Mouse (Mus musculus) embryonic facial prominence, embryonic 11.5 days (tissue): Measurements from ENCODE around the gene Gas1. TPM values are rescaled to one million over a fixed set of nuclear protein-coding genes. Genes with fewer than 3 reads are reported as not detected.

Source experiments
- ATAC-seq: fragments of 200-750 bp; cut with Nextera tagmentation; replicated peaks from 2 replicates; pipeline ENCODE4 v1.8.0; 2017; ENCODE audit warnings: low read depth; ENCODE audit not compliant: insufficient number of reproducible peaks, low FRiP score, low TSS enrichment
- DNase-seq: peaks from one replicate; pipeline ENCODE4 v3.0.0-alpha.2; 2015; ENCODE audit warnings: low spot score
- H3K27ac ChIP-seq: fragments of 300-500 bp; sonication (generic); replicated peaks from 2 replicates; pipeline ENCODE4 v1.5.1; 2014; ENCODE audit warnings: mild to moderate bottlenecking, low read depth, low read length, control low read depth
- H3K27me3 ChIP-seq: fragments of 300-500 bp; sonication (generic); 2 replicates; pipeline ENCODE4 v1.6.1; 2014; ENCODE audit warnings: mild to moderate bottlenecking, low read length, moderate library complexity, mixed read lengths; ENCODE audit not compliant: control insufficient read depth, insufficient read depth
- H3K36me3 ChIP-seq: fragments of 300-500 bp; sonication (generic); replicated peaks from 2 replicates; pipeline ENCODE4 v1.6.1; 2014; ENCODE audit warnings: low read depth, mild to moderate bottlenecking, low read length, moderate library complexity, mixed read lengths; ENCODE audit not compliant: control insufficient read depth, insufficient read depth
- H3K4me1 ChIP-seq: fragments of 300-500 bp; sonication (generic); 2 replicates; pipeline ENCODE4 v1.6.1; 2014; ENCODE audit warnings: low read length, mixed read lengths; ENCODE audit not compliant: control insufficient read depth, insufficient read depth
- H3K4me2 ChIP-seq: fragments of 300-500 bp; sonication (generic); 2 replicates; pipeline ENCODE4 v1.6.1; 2014; ENCODE audit warnings: low read depth, mild to moderate bottlenecking, control low read depth, low read length, moderate library complexity
- H3K4me3 ChIP-seq: fragments of 300-500 bp; sonication (generic); 2 replicates; pipeline ENCODE4 v1.5.1; 2014; ENCODE audit warnings: low read depth, low read length, control low read depth
- H3K9ac ChIP-seq: fragments of 300-500 bp; sonication (generic); replicated peaks from 2 replicates; pipeline ENCODE4 v1.6.1; 2014; ENCODE audit warnings: mild to moderate bottlenecking, control low read depth, low read length
- H3K9me3 ChIP-seq: fragments of 300-500 bp; sonication (generic); replicated peaks from 2 replicates; pipeline ENCODE4 v1.6.1; 2016; ENCODE audit warnings: mild to moderate bottlenecking, low read length, inconsistent platforms, mixed read lengths; ENCODE audit not compliant: control insufficient read depth
- WGBS: fragments of 180-500 bp; shearing (Covaris S2); extraction: QIAGEN DNeasy Blood & Tissue Kit; methylation state at CpG from one replicate; pipeline ENCODE4 v1.1.7; 2014; 5-methylcytosine and 5-hydroxymethylcytosine counted together
- polyA plus RNA-seq: library from polyadenylated mRNA; unstranded; fragments of >200 nt; fragmentation: Nextera tagmentation; extraction: Ambion mirVana; gene quantifications from 2 replicates; pipeline ENCODE4 v1.2.1, GENCODE M21; 2014

The Gas1 gene
- polyA plus RNA-seq, 1 experiment from 2014 or later: 157 TPM

DNA sequence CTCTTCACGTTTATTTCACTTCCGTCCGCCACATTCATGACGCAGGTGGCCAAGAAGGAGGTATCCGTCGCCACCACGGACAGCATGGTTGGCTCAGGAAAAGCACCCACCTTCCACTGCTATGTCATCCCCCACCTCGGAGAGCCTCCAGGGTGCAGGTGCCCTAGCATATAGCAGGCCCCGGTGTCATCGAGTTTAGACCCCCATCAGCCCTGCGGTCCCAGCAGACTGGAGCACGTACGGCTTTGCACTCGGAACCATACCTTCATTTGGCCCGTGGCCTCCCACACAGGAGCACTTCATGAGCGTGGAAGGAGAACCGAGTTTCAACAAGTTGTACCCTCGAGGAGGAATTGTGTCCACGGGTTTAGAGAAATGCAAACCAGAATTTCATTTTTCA lies 50.8 kb downstream of the Gas1 start:
- Histone ChIP-seq H3K36me3 (no peaks in the 10 kb centered on the region), H3K27me3 (no peaks in the 10 kb centered on the region), H3K9ac (no peak overlapping the region), H3K4me1 (no peaks in the 10 kb centered on the region), H3K9me3 (no peaks in the 10 kb centered on the region), H3K4me3 (no peak overlapping the region), H3K27ac (no peak overlapping the region; the same call in 1 of the 2 replicates), H3K4me2 (no peak overlapping the region)
- DNase-seq: no peak
- no peak; the same call in 1 of the 2 replicates for ATAC-seq
- WGBS: 64% methylated on average over 19 of the region's 19 CpGs

DNA sequence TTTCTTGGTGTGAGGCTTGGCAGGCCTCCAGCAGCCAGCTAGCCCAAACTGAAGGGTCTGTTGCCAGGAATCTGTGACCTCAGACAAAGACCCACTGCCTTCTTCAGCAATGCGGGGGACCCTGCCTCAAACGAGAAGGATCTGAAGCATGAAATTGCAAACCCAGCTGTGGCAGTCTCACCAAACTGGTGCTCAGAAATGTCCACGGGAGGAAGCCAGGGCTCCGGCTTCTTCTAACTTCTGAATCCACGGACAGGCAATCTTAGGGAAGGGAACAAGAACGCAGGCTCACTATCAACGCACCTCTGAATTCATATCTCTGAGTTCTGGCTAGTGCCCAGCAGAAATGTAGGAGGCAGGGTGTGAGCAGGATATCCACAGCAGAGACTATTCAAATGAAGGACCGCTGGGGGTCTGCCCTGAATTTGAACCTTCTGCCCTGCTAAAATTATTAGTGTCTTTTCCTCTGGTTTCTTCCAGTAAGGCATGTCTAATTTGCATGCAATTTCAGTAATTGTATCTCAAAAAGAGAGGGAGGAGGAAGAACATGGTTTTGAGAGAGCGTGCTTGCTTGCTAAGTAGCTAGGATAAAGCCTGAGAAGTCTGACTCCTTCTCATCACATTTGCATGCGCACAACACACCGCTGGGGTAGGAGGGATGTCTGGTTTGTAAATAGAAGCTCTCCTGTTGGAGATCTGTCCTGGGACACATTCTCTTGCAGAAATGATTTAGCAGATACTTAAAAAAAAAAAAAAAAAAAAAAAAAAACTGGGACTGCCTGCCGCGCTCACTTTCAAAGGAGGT lies 51.5 kb downstream of the Gas1 start:
- H3K9ac ChIP-seq: no peak overlapping the region
- H3K4me1 ChIP-seq: no peaks in the 10 kb centered on the region
- no peak for DNase-seq
- no peak overlapping the region for H3K27ac ChIP-seq
- H3K4me3 ChIP-seq: no peak overlapping the region
- WGBS: 26% methylated on average over 13 of the region's 13 CpGs
- H3K36me3 ChIP-seq: no peaks in the 10 kb centered on the region
- ATAC-seq: no peak
- H3K27me3 ChIP-seq: no peaks in the 10 kb centered on the region
- H3K4me2 ChIP-seq: no peak overlapping the region
- no peaks in the 10 kb centered on the region for H3K9me3 ChIP-seq

DNA sequence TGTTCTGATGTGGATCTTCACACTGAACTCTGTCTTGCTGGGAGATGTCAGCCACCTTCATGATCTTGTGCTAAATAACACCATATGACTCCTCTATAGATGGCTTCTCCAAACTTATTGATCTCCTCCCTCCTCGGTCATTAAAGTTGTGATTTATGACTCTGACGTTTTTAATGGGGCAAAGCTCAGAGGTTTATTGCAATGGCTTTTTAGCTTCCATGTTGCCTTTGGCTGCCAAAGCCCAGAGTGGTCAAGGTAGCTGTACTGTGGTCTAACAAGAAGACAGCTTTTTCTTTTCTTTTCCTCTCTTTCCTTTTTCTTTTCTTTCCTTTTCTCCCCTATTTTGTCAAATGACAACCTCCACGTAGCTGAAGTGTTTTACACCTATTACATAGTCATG lies 52.1 kb downstream of the Gas1 start:
- no peaks in the 10 kb centered on the region for H3K4me1 ChIP-seq
- H3K9me3 ChIP-seq: no peaks in the 10 kb centered on the region
- no peaks in the 10 kb centered on the region for H3K36me3 ChIP-seq
- no peak overlapping the region for H3K4me2 ChIP-seq
- DNase-seq (no peak), ATAC-seq (no peak)
- no peaks in the 10 kb centered on the region for H3K27me3 ChIP-seq
- WGBS: 43% methylated on average over 3 of the region's 3 CpGs
- no peak overlapping the region for H3K9ac ChIP-seq
- H3K27ac ChIP-seq: no peak overlapping the region
- no peak overlapping the region for H3K4me3 ChIP-seq

DNA sequence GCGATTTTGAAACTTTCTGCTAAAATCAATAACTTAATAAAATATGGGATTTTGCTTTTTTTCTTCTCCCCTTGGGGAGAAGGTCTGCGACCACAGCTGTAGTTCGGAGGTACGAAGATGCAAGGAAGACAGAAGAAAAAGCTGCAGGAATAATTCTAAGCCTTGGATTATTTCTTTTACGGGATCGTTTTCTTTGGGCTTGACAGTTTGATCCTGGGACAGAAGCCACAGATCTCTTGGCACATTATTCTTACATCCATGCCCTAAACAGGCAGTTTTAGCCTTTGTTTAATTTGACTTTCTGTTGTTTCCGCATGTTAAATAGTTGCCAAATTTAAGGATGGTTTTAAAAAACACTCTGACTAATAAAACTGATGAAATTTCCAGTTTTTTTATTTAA lies 52.7 kb downstream of the Gas1 start:
- no peaks in the 10 kb centered on the region for H3K36me3 ChIP-seq
- H3K9me3 ChIP-seq: no peaks in the 10 kb centered on the region
- no peaks in the 10 kb centered on the region for H3K27me3 ChIP-seq
- ATAC-seq: no peak
- WGBS: 80% methylated on average over 7 of the region's 7 CpGs
- no peak overlapping the region for H3K4me3 ChIP-seq
- no peak overlapping the region for H3K9ac ChIP-seq
- no peaks in the 10 kb centered on the region for H3K4me1 ChIP-seq
- DNase-seq: no peak
- H3K27ac ChIP-seq: no peak overlapping the region
- H3K4me2 ChIP-seq: no peak overlapping the region
